Mouse (Mus musculus) adrenal gland, postnatal 0 days (tissue): Measurements from ENCODE around the gene Heph. TPM values are rescaled to one million over a fixed set of nuclear protein-coding genes. Genes with fewer than 3 reads are reported as not detected.

Source experiments
- polyA plus RNA-seq: library from polyadenylated mRNA; unstranded; fragments of >200 nt; fragmentation: Nextera tagmentation; extraction: Ambion mirVana; gene quantifications from 2 replicates; pipeline ENCODE4 v1.2.1, GENCODE M21; 2015

The Heph gene
- 7.6 and 8.6 TPM in 2 replicates for polyA plus RNA-seq

DNA sequence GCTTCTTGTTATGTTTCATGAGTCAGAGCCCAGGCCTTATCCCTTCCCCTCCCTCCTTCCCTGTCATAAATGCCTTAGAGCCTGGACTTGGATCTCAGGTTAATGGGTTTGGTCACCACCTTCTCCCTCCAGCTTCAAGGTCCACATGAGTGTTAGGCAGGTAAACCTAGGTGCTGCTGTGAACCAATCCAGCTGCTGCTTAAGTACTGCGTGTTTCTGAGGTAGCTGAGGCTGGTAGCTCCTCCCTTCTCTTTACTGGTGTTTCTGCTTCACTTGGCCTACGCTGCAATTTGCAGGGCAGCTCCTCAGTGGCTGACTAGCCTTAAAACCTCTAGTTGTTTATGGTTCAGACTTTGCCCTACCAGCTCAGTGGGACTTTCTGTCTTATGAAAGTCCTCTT, at the start of gene Heph:
Gene Heph (plus strand): TSS at position 211 of the 400 bp plus-strand sequence.

DNA sequence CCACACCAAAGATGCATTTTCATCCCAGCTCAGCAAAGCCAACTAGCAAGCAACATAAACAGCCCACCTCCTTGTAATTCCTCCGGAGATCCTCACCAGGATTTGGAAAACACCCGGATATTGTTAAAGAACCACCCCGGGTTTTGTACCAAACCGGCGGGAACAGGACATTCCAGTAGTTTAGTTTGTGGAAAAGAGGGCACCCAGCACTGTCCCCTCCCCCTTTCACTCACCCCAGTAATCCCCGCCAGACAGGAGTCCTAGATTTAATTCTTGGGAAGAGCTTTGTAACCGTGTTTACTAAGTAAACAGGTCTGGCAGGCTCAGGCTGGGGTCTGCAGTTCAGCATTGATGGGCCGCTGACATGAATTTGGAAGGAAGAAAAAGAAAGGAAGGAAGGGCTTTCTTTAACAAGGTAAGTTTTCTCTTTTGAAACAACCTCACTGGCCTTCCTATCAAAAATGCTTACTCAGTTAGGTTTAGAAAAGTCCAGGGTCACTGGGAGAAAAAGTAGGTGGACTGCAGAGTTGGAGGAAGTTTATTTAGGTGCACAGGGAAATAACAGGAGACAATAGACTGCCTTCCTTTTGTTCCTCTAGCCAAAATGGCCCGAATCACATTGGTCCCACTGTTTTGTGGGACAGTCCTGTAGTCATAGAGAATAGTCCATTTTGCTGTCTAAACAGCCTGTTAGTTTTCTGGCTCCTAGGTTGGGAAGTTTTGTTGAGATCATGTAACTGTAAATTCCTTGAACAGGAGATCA, 1.2 kb downstream of the Heph start, which contains the start of gene Hsf3:
Gene Hsf3 (minus strand): TSS at position 94 of the 763 bp plus-strand sequence.

Other genes with a start within 250 kb of the Heph start
- gene Vsig4, start 161.9 kb upstream of the Heph start, polyA plus RNA-seq = 0.76 and 1.2 TPM in 2 replicates
- 0.08 TPM in 1 of 2 replicates, not detected in the other for gene Hsf3, start 935 bp downstream of the Heph start, polyA plus RNA-seq